Mouse (Mus musculus): ENCODE data around the gene Rnf111.

- TF ChIP-seq POLR2A (IDR thresholded peaks at IDR 0.05; ENCODE audit: low read depth, low read length), result no peak
- TF ChIP-seq CTCF (IDR thresholded peaks at IDR 0.05; ENCODE audit: borderline replicate concordance, insufficient read depth, low read length), result no peak
These were observed 20.0 kb downstream of the Rnf111 start for GRCm38 (mm10) chr9:70483495-70483894.

All from embryonic fibroblast, embryonic 13.5 days (primary cell).